Mouse (Mus musculus): ENCODE measurements at regions not wholly inside any gene's neighbourhood (a gene's known extent, or its start where the extent isn't known, plus 50 kb on each side); places are given as distances from the start of the nearest gene placed in this dataset.

DNA sequence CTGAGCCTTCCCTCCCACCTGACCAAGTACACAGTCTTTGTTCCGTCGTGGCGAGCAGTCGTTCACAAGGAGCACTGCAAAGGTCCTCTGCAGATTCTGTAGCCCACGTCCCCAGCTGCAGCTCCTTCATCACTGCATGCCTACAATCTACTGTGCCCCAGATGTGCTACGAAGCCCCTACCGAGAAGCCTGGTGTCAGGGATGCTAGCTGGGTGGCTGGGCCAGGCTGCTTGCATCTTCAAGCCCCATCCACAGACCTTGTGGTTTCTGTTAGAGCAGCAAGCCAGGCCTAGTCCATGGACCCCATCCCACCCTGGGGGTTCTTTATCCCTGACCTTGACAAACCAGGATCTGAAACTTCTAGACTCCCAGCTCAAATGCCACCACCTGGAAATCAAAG is 266.3 kb upstream of the 3110018I06Rik start:
- Histone ChIP-seq H3K9me3 (replicated peaks) (0 out of 2 replicates have a peak, but pooled peaks cover 3% of the 10 kb centered on the region), H3K27me3 (no peaks in the 10 kb centered on the region), H3K36me3 (ENCODE audit: poor library complexity, severe bottlenecking) (no peaks in the 10 kb centered on the region), H3K4me3 (no peak overlapping the region), H3K9ac (no peak overlapping the region), H3K4me2 (no peak overlapping the region), H3K27ac (no peak overlapping the region), H3K4me1 (no peaks in the 10 kb centered on the region)
- no peak for ATAC-seq
- 81% methylated on average over 7 of the region's 7 CpGs for WGBS

DNA sequence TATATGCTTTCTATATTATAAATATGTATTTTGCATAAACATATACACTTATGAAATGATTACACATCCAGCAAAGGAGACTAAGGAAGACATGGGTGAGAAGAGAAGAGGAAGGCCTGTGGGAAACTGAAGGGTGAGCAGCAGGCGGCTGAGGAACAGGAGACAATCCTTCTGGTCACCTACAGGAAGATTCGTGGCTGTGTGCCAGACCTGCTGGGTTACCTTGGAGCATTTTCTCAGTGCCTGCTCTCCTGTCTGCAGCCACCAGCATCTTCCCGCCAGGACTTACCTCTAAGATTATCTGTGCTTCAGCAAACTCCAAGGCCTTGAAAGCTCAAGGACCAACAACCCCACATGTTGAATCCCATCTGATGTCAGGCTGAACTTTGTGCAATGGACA is 258.3 kb upstream of the 3110018I06Rik start:
- Histone ChIP-seq H3K4me1 (no peaks in the 10 kb centered on the region), H3K9ac (no peak overlapping the region), H3K9me3 (replicated peaks) (0 out of 2 replicates have a peak, but pooled peaks cover 4% of the 10 kb centered on the region), H3K4me2 (no peak overlapping the region), H3K36me3 (ENCODE audit: poor library complexity, severe bottlenecking) (no peaks in the 10 kb centered on the region), H3K27me3 (no peaks in the 10 kb centered on the region), H3K4me3 (no peak overlapping the region), H3K27ac (no peak overlapping the region)
- ATAC-seq: no peak
- 81% methylated on average over 3 of the region's 3 CpGs for WGBS

DNA sequence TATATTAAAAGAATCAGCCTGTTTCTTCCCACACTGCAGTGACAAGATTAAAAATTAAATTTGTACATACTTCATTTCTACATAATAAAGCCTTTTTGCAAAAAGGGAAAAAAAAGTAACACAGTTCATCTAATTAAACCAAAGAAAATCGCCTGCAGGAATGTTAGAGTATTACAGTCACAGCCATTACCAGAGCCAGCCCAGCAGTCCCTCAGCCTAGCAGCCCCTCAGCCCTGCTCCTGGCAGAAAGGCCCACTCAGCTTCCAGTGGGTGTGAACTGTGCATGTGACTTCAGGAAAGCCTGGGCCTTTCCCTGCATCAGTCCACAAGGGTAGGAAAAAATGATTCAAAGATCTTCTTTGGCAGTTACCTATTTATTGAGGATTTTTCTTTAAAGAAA is 256.8 kb upstream of the 3110018I06Rik start:
- no peaks in the 10 kb centered on the region for H3K36me3 ChIP-seq (ENCODE audit: poor library complexity, severe bottlenecking)
- H3K27ac ChIP-seq: no peak overlapping the region
- no peak overlapping the region for H3K4me3 ChIP-seq
- H3K27me3 ChIP-seq: no peaks in the 10 kb centered on the region
- H3K4me1 ChIP-seq: no peaks in the 10 kb centered on the region
- no peak overlapping the region for H3K4me2 ChIP-seq
- 0 out of 2 replicates have a peak, but pooled peaks cover 4% of the 10 kb centered on the region for H3K9me3 ChIP-seq (replicated peaks)
- no peak for ATAC-seq
- 39% methylated on average over 1 of the region's 1 CpGs for WGBS
- no peak overlapping the region for H3K9ac ChIP-seq

DNA sequence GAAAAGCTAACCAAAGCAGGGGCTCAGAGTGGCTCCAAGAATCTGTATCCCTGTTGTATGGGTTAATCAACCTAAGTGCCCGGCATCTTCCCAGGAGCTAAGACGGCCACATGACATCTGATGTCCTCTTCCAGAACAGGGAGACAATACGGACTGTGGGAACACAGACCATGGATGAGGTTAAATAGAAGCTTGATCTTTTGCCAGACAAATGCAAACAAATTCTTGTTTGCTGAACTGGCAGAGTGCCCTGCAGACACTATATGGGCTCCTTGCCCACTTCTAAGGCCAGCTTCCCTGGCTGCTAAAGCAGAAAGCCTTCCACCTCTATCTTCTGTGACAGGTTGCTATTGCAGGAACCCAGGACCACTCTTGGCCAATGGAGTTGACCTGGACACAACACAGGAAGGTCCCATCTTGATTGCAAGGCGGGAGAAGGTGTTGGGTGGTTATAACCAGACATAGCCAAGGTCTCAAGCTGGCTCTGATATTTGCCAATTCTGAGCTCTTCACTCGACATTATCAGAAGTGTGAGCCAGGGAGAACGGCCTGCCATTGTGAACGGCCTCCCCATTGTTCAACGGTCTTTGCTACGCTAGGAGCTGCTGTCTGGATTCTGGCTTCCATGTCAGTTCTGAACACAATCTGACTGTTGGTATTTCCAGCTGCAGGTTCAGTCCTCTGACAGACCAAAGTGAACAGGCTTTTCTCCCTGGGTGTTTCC is 237.5 kb upstream of the 3110018I06Rik start:
- no peak for ATAC-seq
- 52% methylated on average over 9 of the region's 9 CpGs for WGBS

DNA sequence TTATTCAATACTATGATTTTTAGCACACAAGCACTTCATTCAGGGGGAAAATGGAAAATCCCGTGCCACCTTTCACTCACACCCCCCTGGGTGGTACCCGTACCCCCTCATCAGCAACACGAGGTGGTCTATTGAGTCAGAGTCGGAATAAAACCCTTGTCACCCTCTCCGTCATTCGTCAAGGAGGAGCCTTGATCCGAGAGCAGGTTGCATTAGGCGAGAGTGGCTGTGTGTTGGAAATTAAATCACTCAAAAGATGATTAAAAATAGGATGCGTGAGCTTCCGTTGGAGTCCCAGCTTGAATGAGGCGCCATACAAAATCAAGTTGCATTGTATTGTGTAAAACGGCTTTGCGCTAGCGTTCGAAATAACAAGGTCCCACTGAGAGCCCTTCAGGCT is 236.5 kb upstream of the 3110018I06Rik start:
- Histone ChIP-seq H3K4me2 (peak overlapping the region; percentile 12), H3K4me1 (peaks cover 27% of the 10 kb centered on the region), H3K4me3 (no peak overlapping the region), H3K36me3 (ENCODE audit: poor library complexity, severe bottlenecking) (no peaks in the 10 kb centered on the region), H3K9ac (no peak overlapping the region), H3K27ac (no peak overlapping the region), H3K27me3 (no peaks in the 10 kb centered on the region), H3K9me3 (replicated peaks) (no peaks in the 10 kb centered on the region)
- 25% methylated on average over 15 of the region's 15 CpGs for WGBS
- no peak for ATAC-seq

More for the DNA sequence above, 237.5 kb upstream of the 3110018I06Rik start:
- Histone ChIP-seq H3K4me2 (no peak overlapping the region), H3K4me1 (peaks cover 27% of the 10 kb centered on the region), H3K27me3 (no peaks in the 10 kb centered on the region), H3K4me3 (no peak overlapping the region), H3K9ac (no peak overlapping the region), H3K36me3 (ENCODE audit: poor library complexity, severe bottlenecking) (no peaks in the 10 kb centered on the region), H3K9me3 (replicated peaks) (no peaks in the 10 kb centered on the region), H3K27ac (no peak overlapping the region)

DNA sequence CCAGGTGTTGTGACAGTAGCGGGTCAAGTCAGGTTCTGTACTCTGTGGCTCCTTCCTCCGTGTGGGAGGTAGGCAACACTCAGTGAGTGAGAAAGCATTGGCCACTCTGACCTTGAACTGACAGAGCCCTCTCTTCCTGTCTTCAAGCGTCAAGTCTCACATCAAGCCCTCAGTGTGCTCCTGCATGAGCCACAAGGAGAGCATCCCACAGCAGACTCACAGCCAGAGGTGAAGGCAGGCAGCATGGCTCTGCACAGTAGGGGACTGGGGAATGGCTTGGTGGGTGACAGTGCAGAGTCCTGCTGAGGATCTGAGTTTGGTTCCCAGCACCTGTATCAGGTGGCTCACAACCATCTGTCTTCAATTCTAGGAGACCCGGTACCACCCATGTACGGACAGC is 226.4 kb upstream of the 3110018I06Rik start:
- Histone ChIP-seq H3K9me3 (replicated peaks) (no peaks in the 10 kb centered on the region), H3K27me3 (no peaks in the 10 kb centered on the region), H3K27ac (0 out of 2 replicates have a peak overlapping the region, but pooled peaks have one; percentile 2), H3K4me3 (no peak overlapping the region), H3K9ac (no peak overlapping the region), H3K4me1 (peaks cover 16% of the 10 kb centered on the region), H3K36me3 (ENCODE audit: poor library complexity, severe bottlenecking) (no peaks in the 10 kb centered on the region), H3K4me2 (no peak overlapping the region)
- WGBS: 96% methylated on average over 5 of the region's 5 CpGs
- ATAC-seq: no peak

DNA sequence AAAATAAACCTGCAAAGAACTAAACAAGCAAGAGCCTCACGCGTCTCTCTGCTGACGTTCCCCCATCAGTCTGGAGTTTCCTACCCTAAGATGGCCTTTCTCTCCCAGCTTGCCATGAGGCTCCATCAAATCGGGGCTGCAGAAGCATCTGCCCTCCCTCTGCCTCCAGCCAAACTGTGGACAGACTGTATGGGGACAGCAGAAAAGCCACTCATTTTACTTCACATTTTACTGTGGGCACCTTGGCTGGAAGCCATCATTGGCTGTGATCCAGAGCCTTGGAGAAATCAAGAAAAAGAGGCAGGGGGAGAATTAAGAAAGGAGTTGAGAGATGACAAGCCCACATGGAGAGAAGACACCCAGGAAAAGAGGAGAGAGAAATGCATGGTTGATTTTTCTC is 225.9 kb upstream of the 3110018I06Rik start:
- Histone ChIP-seq H3K9ac (no peak overlapping the region), H3K4me3 (no peak overlapping the region), H3K4me2 (no peak overlapping the region), H3K36me3 (ENCODE audit: poor library complexity, severe bottlenecking) (no peaks in the 10 kb centered on the region), H3K27me3 (no peaks in the 10 kb centered on the region), H3K9me3 (replicated peaks) (no peaks in the 10 kb centered on the region), H3K4me1 (peaks cover 16% of the 10 kb centered on the region), H3K27ac (0 out of 2 replicates have a peak overlapping the region, but pooled peaks have one; percentile 2)
- WGBS: 68% methylated on average over 4 of the region's 4 CpGs
- no peak for ATAC-seq

DNA sequence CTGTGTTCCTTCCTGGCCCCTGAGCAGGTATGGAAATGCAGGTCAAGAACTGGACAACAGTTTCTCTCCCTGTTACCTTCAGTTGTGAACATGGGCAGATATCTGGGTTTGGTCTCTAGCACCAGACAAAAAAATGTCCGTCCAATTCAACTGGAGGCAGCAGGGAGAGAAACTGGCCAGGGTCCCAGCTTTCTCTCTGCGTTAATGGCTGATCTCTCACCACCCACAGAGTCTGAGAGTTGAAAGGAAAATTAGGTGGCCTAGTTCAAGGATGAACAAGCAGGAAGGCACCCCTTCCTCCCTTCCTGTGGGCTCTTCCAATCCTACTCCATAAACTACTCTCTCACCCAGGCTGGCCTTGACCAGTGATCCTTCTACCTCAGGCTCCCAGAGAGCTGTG is 221.7 kb upstream of the 3110018I06Rik start:
- no peaks in the 10 kb centered on the region for H3K9me3 ChIP-seq (replicated peaks)
- H3K4me2 ChIP-seq: no peak overlapping the region
- no peak overlapping the region for H3K9ac ChIP-seq
- 36% methylated on average over 2 of the region's 2 CpGs for WGBS
- no peak for ATAC-seq
- peaks cover 16% of the 10 kb centered on the region for H3K4me1 ChIP-seq
- H3K36me3 ChIP-seq (ENCODE audit: poor library complexity, severe bottlenecking): no peaks in the 10 kb centered on the region
- no peak overlapping the region for H3K4me3 ChIP-seq
- no peaks in the 10 kb centered on the region for H3K27me3 ChIP-seq
- H3K27ac ChIP-seq: no peak overlapping the region

DNA sequence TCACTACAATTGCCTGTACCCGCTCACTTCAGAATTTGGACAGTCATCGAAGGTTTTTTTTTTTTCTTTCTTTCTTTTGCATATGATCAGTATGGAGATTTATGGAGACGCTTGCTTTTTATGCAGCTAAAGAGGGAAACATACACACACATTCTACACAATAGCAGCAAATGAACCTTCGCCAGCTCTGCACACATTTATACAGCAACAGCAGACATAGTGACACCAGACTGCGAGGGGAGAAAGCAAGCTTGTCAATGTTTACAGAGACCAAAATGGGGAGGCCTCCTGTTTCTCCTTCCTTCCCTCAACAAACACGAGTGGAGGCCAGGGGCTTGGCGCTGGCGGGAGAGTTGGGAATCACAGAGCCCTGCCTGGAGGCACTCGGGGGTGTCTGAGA is 202.8 kb upstream of the 3110018I06Rik start:
- H3K27ac ChIP-seq: no peak overlapping the region
- H3K27me3 ChIP-seq: no peaks in the 10 kb centered on the region
- no peak overlapping the region for H3K4me2 ChIP-seq
- peak; percentile 70; the same call in 1 of the 2 replicates for ATAC-seq
- H3K9me3 ChIP-seq (replicated peaks): no peaks in the 10 kb centered on the region
- H3K4me1 ChIP-seq: no peaks in the 10 kb centered on the region
- no peaks in the 10 kb centered on the region for H3K36me3 ChIP-seq (ENCODE audit: poor library complexity, severe bottlenecking)
- H3K4me3 ChIP-seq: no peak overlapping the region
- H3K9ac ChIP-seq: no peak overlapping the region
- WGBS: 51% methylated on average over 9 of the region's 9 CpGs

DNA sequence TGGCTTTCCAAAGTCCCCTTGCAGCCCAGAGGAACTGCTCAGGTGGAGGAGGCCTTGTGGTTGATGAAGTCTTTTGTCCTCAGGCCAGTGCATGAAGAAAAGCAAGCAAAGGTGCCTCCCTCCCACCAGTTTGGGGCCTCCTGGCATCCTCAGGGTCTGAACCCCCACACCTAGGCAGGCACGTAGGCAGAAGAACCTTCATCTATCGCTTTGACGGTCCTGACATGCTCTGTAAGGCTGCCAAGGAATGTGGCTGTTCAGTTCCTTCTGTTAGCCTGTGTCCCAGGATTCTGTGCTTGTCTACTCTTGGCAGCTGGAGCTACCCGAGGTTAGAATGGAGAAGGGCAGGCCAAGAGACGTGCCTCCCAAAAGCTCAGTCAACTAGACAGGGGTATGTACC is 197.1 kb upstream of the 3110018I06Rik start:
- Histone ChIP-seq H3K9ac (no peak overlapping the region), H3K27ac (no peak overlapping the region)

DNA sequence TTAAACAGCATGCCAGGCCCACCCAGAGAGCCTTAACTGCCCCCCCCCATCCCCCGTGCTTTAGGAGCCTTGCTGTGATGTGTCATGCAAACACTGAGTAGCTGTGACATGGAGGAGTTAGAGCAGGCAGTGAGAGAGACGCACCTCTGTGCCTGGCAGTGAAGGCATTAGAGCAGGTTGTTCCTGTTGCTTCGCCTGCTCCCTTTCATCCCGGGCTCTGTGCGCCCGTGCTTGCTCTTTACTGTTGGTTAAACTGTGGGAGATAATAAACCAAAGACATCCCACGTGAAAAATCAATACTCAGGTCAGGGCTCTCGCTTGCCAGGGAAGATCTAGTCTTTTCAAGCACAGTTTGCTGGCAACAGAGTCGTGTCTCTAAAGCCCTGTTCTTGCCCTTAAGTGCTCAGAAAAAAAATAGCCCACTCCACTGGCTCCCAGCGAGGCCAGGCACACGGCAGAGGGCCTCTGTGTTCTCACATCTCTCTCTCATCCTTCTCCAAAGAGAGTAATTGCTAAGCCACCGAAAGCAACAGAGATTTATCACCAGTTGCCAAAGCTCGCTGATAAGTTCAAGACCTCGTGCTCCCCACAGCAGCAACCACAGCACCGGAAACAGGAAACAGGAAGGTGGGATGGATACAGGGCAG is 181.2 kb upstream of the 3110018I06Rik start:
- ATAC-seq: no peak
- Histone ChIP-seq H3K9ac (no peak overlapping the region), H3K4me2 (no peak overlapping the region), H3K9me3 (replicated peaks) (no peaks in the 10 kb centered on the region), H3K27ac (no peak overlapping the region), H3K36me3 (ENCODE audit: poor library complexity, severe bottlenecking) (no peaks in the 10 kb centered on the region), H3K4me1 (no peaks in the 10 kb centered on the region), H3K4me3 (no peak overlapping the region), H3K27me3 (no peaks in the 10 kb centered on the region)
- WGBS: 58% methylated on average over 15 of the region's 15 CpGs

More for the DNA sequence above, 197.1 kb upstream of the 3110018I06Rik start:
- Histone ChIP-seq H3K4me1 (no peaks in the 10 kb centered on the region), H3K4me2 (no peak overlapping the region), H3K27me3 (no peaks in the 10 kb centered on the region), H3K9me3 (replicated peaks) (no peaks in the 10 kb centered on the region), H3K36me3 (ENCODE audit: poor library complexity, severe bottlenecking) (no peaks in the 10 kb centered on the region), H3K4me3 (no peak overlapping the region)
- no peak for ATAC-seq
- 79% methylated on average over 5 of the region's 5 CpGs for WGBS

DNA sequence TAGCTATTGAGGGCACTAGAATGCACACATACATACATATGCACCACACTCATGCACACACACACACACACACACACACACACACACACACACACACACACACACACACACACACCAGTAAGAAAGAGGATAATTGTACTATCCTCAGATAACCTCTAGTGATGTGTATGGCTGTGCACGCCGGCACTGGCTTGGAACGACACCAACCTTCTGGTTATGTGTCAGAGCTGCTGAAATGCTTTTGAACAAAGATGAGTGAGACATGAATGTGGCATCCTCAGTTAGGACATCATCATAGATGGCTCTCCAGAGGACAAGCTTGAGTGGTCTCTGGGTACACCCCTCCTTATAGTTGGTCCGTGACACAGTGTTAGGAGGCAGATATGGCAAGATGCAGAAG is 173.0 kb upstream of the 3110018I06Rik start:
- Histone ChIP-seq H3K4me2 (no peak overlapping the region), H3K9me3 (replicated peaks) (no peaks in the 10 kb centered on the region), H3K4me1 (no peaks in the 10 kb centered on the region), H3K9ac (no peak overlapping the region), H3K27me3 (no peaks in the 10 kb centered on the region), H3K27ac (no peak overlapping the region), H3K4me3 (no peak overlapping the region), H3K36me3 (ENCODE audit: poor library complexity, severe bottlenecking) (no peaks in the 10 kb centered on the region)
- no peak for ATAC-seq
- WGBS: 84% methylated on average over 4 of the region's 4 CpGs
